Mouse (Mus musculus) hindbrain, embryonic 14.5 days (tissue): ENCODE data around the gene Pphln1. TPM values are rescaled to one million over a fixed set of nuclear protein-coding genes. Genes with fewer than 3 reads are reported as not detected.

Experiments
- ATAC-seq: fragments of 200-750 bp; cut with Nextera tagmentation; 2 replicates; pipeline ENCODE4 v1.8.0; 2017; ENCODE audit warnings: moderate number of reproducible peaks, mild to moderate bottlenecking, moderate TSS enrichment, moderate library complexity; ENCODE audit not compliant: low FRiP score
- DNase-seq: peaks from one replicate; pipeline ENCODE4 v3.0.0-alpha.2; 2015; ENCODE audit warnings: low spot score
- H3K27ac ChIP-seq: fragments of 300-500 bp; sonication (generic); 2 replicates; pipeline ENCODE4 v1.5.1; 2014; ENCODE audit warnings: mild to moderate bottlenecking, moderate library complexity
- H3K27me3 ChIP-seq: fragments of 300-500 bp; sonication (generic); 2 replicates; pipeline ENCODE4 v1.6.1; 2014; ENCODE audit warnings: mild to moderate bottlenecking, low read length, mixed read lengths; ENCODE audit not compliant: control insufficient read depth, insufficient read depth
- H3K36me3 ChIP-seq: fragments of 300-500 bp; sonication (generic); replicated peaks from 2 replicates; pipeline ENCODE4 v1.6.1; 2014; ENCODE audit not compliant: control insufficient read depth, insufficient read depth
- H3K4me1 ChIP-seq: fragments of 300-500 bp; sonication (generic); replicated peaks from 2 replicates; pipeline ENCODE4 v1.6.1; 2014; ENCODE audit warnings: antibody characterized with exemption, low read length, mixed read lengths; ENCODE audit not compliant: control insufficient read depth, insufficient read depth
- H3K4me2 ChIP-seq: fragments of 300-500 bp; sonication (generic); replicated peaks from 2 replicates; pipeline ENCODE4 v1.6.1; 2014; ENCODE audit warnings: mild to moderate bottlenecking, moderate library complexity
- H3K4me3 ChIP-seq: fragments of 300-500 bp; sonication (generic); replicated peaks from 2 replicates; pipeline ENCODE4 v1.5.1; 2014; ENCODE audit warnings: mild to moderate bottlenecking, low read length
- H3K9ac ChIP-seq: fragments of 300-500 bp; sonication (generic); 2 replicates; pipeline ENCODE4 v1.6.1; 2014
- H3K9me3 ChIP-seq: fragments of 300-500 bp; sonication (generic); 2 replicates; pipeline ENCODE4 v1.6.1; 2016; ENCODE audit warnings: low read length; ENCODE audit not compliant: control insufficient read depth
- WGBS: fragments of 180-500 bp; shearing (Covaris S2); extraction: QIAGEN DNeasy Blood & Tissue Kit; methylation state at CpG from one replicate; pipeline ENCODE4 v1.1.7; 2014; 5-methylcytosine and 5-hydroxymethylcytosine counted together
- polyA plus RNA-seq: library from polyadenylated mRNA; unstranded; fragments of >200 nt; fragmentation: Nextera tagmentation; extraction: Ambion mirVana; gene quantifications from 2 replicates; pipeline ENCODE4 v1.2.1, GENCODE M21; 2014

Pphln1 gene
- polyA plus RNA-seq, 1 experiment from 2014 or later: 28.6 TPM

GRCm38 (mm10) chr15:93416300-93416699, 18.1 kb downstream of the Pphln1 start:
- Histone ChIP-seq H3K27ac (no peak overlapping the region), H3K4me3 (no peak overlapping the region), H3K4me1 (no peaks in the 10 kb centered on the region), H3K9me3 (no peaks in the 10 kb centered on the region), H3K9ac (no peak overlapping the region), H3K27me3 (no peaks in the 10 kb centered on the region), H3K4me2 (no peak overlapping the region), H3K36me3 (peaks cover 6% of the 10 kb centered on the region)
- 96% methylated on average over 6 of the region's 6 CpGs for WGBS
- ATAC-seq: no peak
- no peak for DNase-seq

- Histone ChIP-seq H3K9ac (no peak overlapping the region), H3K27ac (no peak overlapping the region), H3K27me3 (no peaks in the 10 kb centered on the region), H3K4me1 (no peaks in the 10 kb centered on the region), H3K36me3 (peaks cover 5% of the 10 kb centered on the region), H3K4me2 (no peak overlapping the region), H3K9me3 (no peaks in the 10 kb centered on the region), H3K4me3 (no peak overlapping the region)
- 89% methylated on average over 7 of the region's 7 CpGs for WGBS
- ATAC-seq (no peak), DNase-seq (no peak)
Observed at GRCm38 (mm10) chr15:93420596-93420995, 22.4 kb downstream of the Pphln1 start.

- H3K4me1 ChIP-seq: no peaks in the 10 kb centered on the region
- H3K9ac ChIP-seq: no peak overlapping the region
- no peak for DNase-seq
- no peak for ATAC-seq
- H3K27me3 ChIP-seq: no peaks in the 10 kb centered on the region
- H3K4me3 ChIP-seq: no peak overlapping the region
- no peak overlapping the region for H3K4me2 ChIP-seq
- H3K36me3 ChIP-seq: peaks cover 7% of the 10 kb centered on the region
- no peak overlapping the region for H3K27ac ChIP-seq
- H3K9me3 ChIP-seq: no peaks in the 10 kb centered on the region
- WGBS: 96% methylated on average over 1 of the region's 1 CpGs
Observed at GRCm38 (mm10) chr15:93422537-93422936, 24.4 kb downstream of the Pphln1 start.

GRCm38 (mm10) chr15:93433811-93434210, 35.7 kb downstream of the Pphln1 start:
- ATAC-seq (no peak), DNase-seq (no peak)
- Histone ChIP-seq H3K4me2 (no peak overlapping the region), H3K9me3 (no peaks in the 10 kb centered on the region), H3K27me3 (no peaks in the 10 kb centered on the region), H3K27ac (no peak overlapping the region), H3K4me3 (no peak overlapping the region), H3K36me3 (no peaks in the 10 kb centered on the region), H3K9ac (no peak overlapping the region), H3K4me1 (no peaks in the 10 kb centered on the region)
- 54% methylated on average over 11 of the region's 11 CpGs for whole genome bisulfite sequencing

DNA sequence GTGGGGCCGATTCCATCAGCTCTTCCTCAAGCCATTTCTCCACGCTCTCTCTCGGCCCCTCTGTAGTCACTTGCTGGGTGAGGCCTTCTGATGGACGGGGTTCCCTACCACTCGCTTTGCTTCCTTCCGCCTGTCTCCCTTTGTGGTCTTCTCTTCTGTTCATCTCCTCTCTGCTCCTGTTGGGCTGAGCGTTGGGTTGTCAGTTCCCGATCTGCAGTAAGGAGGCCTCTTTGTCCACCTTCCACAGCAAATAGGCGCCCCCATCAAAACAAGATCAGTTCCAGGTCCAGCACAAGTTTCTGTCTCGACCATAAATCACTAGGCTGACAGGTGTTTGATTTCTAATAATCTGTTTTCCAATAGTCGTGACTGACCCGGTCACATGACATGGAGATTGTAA, 37.8 kb downstream of the Pphln1 start:
- no peaks in the 10 kb centered on the region for H3K27me3 ChIP-seq
- H3K36me3 ChIP-seq: 0 out of 2 replicates have a peak, but pooled peaks cover under 1% of the 10 kb centered on the region
- WGBS: 89% methylated on average over 12 of the region's 12 CpGs
- H3K4me3 ChIP-seq: no peak overlapping the region
- no peak overlapping the region for H3K4me2 ChIP-seq
- no peaks in the 10 kb centered on the region for H3K9me3 ChIP-seq
- no peak overlapping the region for H3K27ac ChIP-seq
- H3K9ac ChIP-seq: no peak overlapping the region
- DNase-seq (no peak), ATAC-seq (no peak)
- no peaks in the 10 kb centered on the region for H3K4me1 ChIP-seq

DNA sequence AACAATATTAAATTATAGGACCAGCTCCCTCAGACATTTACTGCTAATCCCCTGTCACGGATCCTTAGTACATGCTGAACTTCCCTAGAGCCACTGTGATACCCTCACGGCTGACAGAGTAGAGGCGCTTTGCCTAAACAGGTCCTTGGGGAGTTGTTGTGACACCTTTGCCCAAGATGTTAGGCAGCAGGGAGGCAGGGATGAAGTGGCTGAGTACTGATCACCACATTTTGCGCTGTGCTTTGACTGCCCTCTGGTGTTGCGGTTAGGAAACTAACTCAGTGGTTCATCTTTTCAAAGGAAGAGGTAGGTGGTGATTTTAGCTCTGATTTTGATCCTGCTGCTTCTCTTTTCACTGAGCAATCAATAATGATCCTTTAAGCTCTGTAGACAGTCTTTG, 40.5 kb downstream of the Pphln1 start:
- Histone ChIP-seq H3K9ac (0 out of 2 replicates have a peak overlapping the region, but pooled peaks have one; percentile 28), H3K27me3 (no peaks in the 10 kb centered on the region), H3K36me3 (peaks cover 25% of the 10 kb centered on the region), H3K4me2 (no peak overlapping the region), H3K9me3 (no peaks in the 10 kb centered on the region), H3K4me3 (no peak overlapping the region), H3K27ac (no peak overlapping the region), H3K4me1 (no peaks in the 10 kb centered on the region)
- DNase-seq: peak; percentile 79
- ATAC-seq: no peak
- WGBS: 44% methylated on average over 5 of the region's 5 CpGs

GRCm38 (mm10) chr15:93442271-93442670, 44.1 kb downstream of the Pphln1 start:
- Histone ChIP-seq H3K4me3 (no peak overlapping the region), H3K9ac (no peak overlapping the region), H3K4me1 (no peaks in the 10 kb centered on the region), H3K9me3 (no peaks in the 10 kb centered on the region), H3K27me3 (no peaks in the 10 kb centered on the region), H3K4me2 (no peak overlapping the region), H3K27ac (no peak overlapping the region), H3K36me3 (peaks cover 27% of the 10 kb centered on the region)
- 95% methylated on average over 4 of the region's 4 CpGs for WGBS
- DNase-seq: no peak
- ATAC-seq: no peak

- 95% methylated on average over 6 of the region's 6 CpGs for WGBS
Observed at GRCm38 (mm10) chr15:93443676-93444075, 45.5 kb downstream of the Pphln1 start.

DNA sequence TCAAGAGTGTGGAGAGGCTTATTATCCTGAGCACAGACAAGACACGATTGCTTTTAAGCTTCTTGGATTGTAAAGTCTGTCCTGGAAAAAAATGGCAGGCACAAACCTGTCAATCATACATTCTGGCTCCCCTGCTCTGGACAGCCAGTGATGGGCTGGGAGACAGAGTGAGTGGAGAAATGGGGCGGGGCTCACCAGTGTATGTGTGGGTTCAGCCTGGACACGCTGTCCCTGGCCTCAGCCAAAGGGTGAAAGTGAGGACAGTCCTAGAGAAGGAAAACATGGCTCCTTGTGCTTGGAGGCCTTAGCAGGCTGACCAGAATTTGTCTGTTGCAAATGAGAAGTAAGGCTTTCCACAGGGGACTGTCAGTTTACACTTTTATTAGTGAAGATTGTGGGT, 50.7 kb downstream of the Pphln1 start:
- H3K4me2 ChIP-seq: no peak overlapping the region
- no peak overlapping the region for H3K9ac ChIP-seq
- WGBS: 84% methylated on average over 3 of the region's 3 CpGs
- no peak overlapping the region for H3K27ac ChIP-seq
- ATAC-seq: no peak
- no peak for DNase-seq
- no peaks in the 10 kb centered on the region for H3K4me1 ChIP-seq
- no peak overlapping the region for H3K4me3 ChIP-seq
- H3K9me3 ChIP-seq: no peaks in the 10 kb centered on the region
- H3K36me3 ChIP-seq: peaks cover under 1% of the 10 kb centered on the region; the same call in 1 of the 2 replicates
- H3K27me3 ChIP-seq: no peaks in the 10 kb centered on the region

More at GRCm38 (mm10) chr15:93443676-93444075, 45.5 kb downstream of the Pphln1 start:
- Histone ChIP-seq H3K27me3 (no peaks in the 10 kb centered on the region), H3K27ac (no peak overlapping the region), H3K9ac (no peak overlapping the region), H3K4me2 (no peak overlapping the region), H3K9me3 (no peaks in the 10 kb centered on the region), H3K4me1 (no peaks in the 10 kb centered on the region), H3K4me3 (no peak overlapping the region), H3K36me3 (peaks cover 27% of the 10 kb centered on the region)
- no peak for ATAC-seq
- DNase-seq: no peak

DNA sequence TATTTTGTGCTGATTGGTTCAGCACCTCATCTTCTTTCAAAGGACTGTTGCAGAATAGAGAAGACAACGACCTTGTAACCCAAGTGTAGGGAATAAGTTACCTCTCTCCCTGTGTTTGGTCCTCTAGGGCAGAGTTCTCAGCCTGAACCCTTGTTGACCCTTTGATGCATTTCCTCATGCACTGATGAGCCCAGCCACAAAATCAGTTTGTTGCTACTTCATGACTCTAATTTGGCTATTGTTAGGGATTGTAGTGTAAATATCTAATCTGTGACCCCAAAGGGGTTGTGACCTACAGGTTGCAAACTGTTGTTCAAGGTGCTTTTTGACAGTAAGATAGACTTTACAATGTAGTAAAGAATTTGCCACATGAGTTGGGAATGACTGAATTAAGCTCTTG, 55.1 kb downstream of the Pphln1 start:
- H3K27ac ChIP-seq: no peak overlapping the region
- H3K9me3 ChIP-seq: no peaks in the 10 kb centered on the region
- no peak for DNase-seq
- no peak overlapping the region for H3K4me2 ChIP-seq
- ATAC-seq: no peak
- no peaks in the 10 kb centered on the region for H3K4me1 ChIP-seq
- no peak overlapping the region for H3K4me3 ChIP-seq
- H3K9ac ChIP-seq: no peak overlapping the region
- H3K36me3 ChIP-seq: 0 out of 2 replicates have a peak, but pooled peaks cover 9% of the 10 kb centered on the region
- 83% methylated on average over 1 of the region's 1 CpGs for WGBS
- no peaks in the 10 kb centered on the region for H3K27me3 ChIP-seq
